Mouse (Mus musculus): ENCODE measurements at regions not wholly inside any gene's neighbourhood (a gene's known extent, or its start where the extent isn't known, plus 50 kb on each side); places are given as distances from the start of the nearest gene placed in this dataset.

DNA sequence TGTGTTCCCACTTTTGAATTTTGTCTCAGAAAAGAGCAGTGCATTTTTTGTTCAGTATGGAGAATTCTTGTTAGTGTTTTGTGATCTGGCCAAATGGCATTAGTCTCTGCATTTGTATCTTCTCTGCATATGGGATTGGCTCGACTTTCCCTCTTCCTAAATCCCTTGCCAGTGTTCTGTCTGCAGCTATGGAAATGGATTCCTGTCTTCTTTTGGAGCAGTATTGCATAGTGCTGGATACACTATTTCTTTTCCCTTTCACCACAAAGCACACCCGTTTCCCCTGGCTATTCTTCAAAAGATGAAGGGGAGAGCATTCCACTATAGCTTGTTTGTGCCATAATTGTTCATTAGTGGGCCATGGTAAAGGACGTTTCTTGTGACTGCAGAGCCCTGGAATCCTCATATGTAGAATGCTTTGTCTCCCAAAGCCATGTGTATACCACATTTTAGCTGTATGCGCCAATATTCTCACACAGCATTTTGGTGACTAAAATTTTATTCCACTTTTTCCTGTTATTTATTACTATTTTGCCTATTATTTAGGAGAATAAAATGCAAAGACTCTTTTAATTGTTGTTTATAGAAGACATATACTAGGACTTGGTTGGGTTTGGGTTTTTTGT is 197.8 kb downstream of the Hs3st1 start:
- no peak overlapping the region for H3K4me3 ChIP-seq
- H3K36me3 ChIP-seq: no peaks in the 10 kb centered on the region
- H3K27me3 ChIP-seq (ENCODE audit: low read depth, poor library complexity, severe bottlenecking): no peaks in the 10 kb centered on the region
- no peak overlapping the region for H3K27ac ChIP-seq (replicated peaks)
- no peak for DNase-seq (ENCODE audit: low spot score)
- no peaks in the 10 kb centered on the region for H3K4me1 ChIP-seq
- no peaks in the 10 kb centered on the region for H3K9me3 ChIP-seq (replicated peaks)
- WGBS: 78% methylated on average over 4 of the region's 4 CpGs

DNA sequence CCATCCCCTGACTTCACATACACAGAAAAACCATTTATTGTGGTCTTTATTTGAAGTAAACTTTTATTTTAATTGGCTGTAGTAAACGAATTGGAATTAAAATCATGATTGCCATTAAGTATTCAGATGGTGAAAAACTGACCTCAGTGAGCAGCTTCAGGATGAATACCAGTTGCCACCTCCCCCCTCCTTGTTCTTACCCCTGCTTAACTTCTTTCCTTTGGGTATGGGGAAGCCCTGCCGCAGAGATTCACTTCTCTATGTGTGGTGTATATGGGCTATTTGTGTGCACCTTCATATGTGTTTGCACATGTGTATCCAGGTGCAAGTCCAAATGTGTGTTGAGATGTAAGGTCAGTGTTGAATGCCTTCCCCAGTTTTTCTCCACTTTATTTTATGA is 218.2 kb downstream of the Hs3st1 start:
- H3K9me3 ChIP-seq (replicated peaks): no peaks in the 10 kb centered on the region
- no peak overlapping the region for H3K4me3 ChIP-seq
- 74% methylated on average over 2 of the region's 2 CpGs for WGBS
- no peaks in the 10 kb centered on the region for H3K27me3 ChIP-seq (ENCODE audit: low read depth, poor library complexity, severe bottlenecking)
- peaks cover 15% of the 10 kb centered on the region; the same call in 1 of the 2 replicates for H3K4me1 ChIP-seq
- H3K36me3 ChIP-seq: no peaks in the 10 kb centered on the region
- H3K27ac ChIP-seq (replicated peaks): no peak overlapping the region
- no peak for DNase-seq (ENCODE audit: low spot score)

DNA sequence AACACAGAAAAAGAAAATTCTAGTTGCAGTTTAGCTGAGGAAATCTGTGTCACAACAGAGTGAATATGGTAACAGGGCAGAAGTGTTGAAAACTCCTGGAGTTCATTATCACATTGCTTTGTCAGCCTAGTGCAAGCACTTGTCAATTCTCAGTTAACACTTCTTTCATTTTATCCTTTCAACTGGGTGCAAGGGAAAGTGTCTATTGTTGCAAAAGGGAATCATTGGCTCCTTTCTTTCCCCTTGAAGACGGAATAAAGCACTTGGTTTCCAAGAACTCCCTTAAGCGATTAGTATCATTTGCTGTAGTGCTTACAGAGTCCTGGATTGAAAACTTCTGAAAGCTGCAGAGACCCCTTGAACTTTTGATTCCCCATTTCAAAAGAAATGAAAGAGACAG is 218.9 kb downstream of the Hs3st1 start:
- Histone ChIP-seq H3K9me3 (replicated peaks) (no peaks in the 10 kb centered on the region), H3K27me3 (ENCODE audit: low read depth, poor library complexity, severe bottlenecking) (no peaks in the 10 kb centered on the region), H3K36me3 (no peaks in the 10 kb centered on the region), H3K4me3 (no peak overlapping the region), H3K27ac (replicated peaks) (no peak overlapping the region), H3K4me1 (peaks cover 15% of the 10 kb centered on the region; the same call in 1 of the 2 replicates)
- 33% methylated on average over 2 of the region's 2 CpGs for WGBS
- DNase-seq (ENCODE audit: low spot score): no peak

DNA sequence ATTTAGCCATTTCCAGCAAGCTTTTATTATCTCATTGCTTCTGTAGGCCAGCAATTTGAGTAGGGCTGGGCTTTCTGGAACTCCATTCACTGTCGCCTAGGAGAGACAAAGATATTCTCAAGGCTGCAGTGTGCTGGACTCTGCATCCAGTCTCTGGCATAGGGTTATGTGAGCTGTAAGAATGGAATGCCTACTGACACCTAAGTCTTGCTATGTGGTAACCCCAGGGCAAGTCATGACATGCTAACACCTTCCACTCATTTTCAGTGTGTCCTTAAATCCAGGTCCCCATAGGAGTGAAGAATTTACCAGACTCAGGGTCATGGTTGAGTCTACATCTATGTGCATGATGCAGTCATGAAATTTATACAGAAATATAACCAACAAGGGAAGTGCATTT is 245.0 kb downstream of the Hs3st1 start:
- Histone ChIP-seq H3K27ac (replicated peaks) (no peak overlapping the region), H3K9me3 (replicated peaks) (no peaks in the 10 kb centered on the region), H3K27me3 (ENCODE audit: low read depth, poor library complexity, severe bottlenecking) (no peaks in the 10 kb centered on the region), H3K4me3 (no peak overlapping the region), H3K36me3 (no peaks in the 10 kb centered on the region), H3K4me1 (no peaks in the 10 kb centered on the region)
- no peak for DNase-seq (ENCODE audit: low spot score)
- WGBS: 80% methylated on average over 1 of the region's 1 CpGs

DNA sequence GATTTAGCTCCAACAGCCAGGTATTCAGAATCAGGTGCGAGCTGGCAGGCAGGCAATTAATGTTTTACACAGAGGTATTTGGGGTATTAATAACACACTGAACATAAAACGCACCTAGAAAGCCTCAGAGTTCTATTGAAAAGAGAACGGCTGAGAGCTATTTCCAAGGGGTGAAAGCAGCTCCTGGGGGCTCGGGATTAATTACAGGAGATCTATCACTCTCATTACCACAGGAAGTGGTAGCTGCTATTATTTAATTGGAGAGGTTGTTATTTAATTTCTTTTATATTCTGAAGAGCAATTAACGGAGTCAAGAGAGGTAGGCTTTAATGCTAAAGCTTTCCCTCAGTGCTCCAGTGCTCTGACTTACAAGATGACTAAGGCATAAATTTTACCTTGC is 272.5 kb downstream of the Hs3st1 start:
- no peaks in the 10 kb centered on the region for H3K36me3 ChIP-seq
- WGBS: 62% methylated on average over 5 of the region's 5 CpGs
- no peak for DNase-seq (ENCODE audit: low spot score)
- H3K27ac ChIP-seq (replicated peaks): no peak overlapping the region
- H3K4me3 ChIP-seq: no peak overlapping the region
- H3K9me3 ChIP-seq (replicated peaks): no peaks in the 10 kb centered on the region
- no peaks in the 10 kb centered on the region for H3K4me1 ChIP-seq
- no peaks in the 10 kb centered on the region for H3K27me3 ChIP-seq (ENCODE audit: low read depth, poor library complexity, severe bottlenecking)

DNA sequence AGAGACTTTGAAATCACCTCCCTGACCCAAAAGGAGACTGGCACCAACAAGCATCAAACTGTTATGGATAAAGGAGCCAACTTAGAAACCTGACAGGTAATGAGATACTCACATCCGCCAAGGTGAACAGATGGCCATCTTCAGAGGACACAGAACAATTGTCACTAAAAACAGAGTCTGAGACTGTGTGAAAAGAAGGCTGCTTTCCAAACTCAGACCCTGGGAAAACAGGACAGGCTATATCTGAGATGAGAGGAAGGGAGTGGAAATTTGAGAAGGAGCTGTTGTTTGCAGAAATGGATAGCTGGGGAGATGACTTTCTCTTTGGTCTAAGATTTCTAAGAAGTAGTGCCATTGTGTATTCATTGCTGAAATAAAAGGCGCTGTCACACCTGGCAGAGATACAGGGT is 297.2 kb downstream of the Hs3st1 start:
- H3K4me1 ChIP-seq: no peaks in the 10 kb centered on the region
- no peaks in the 10 kb centered on the region for H3K27me3 ChIP-seq (ENCODE audit: low read depth, poor library complexity, severe bottlenecking)
- H3K9me3 ChIP-seq (replicated peaks): no peaks in the 10 kb centered on the region
- H3K27ac ChIP-seq (replicated peaks): no peak overlapping the region
- no peak for DNase-seq (ENCODE audit: low spot score)
- no peak overlapping the region for H3K4me3 ChIP-seq
- 81% methylated on average over 2 of the region's 2 CpGs for WGBS
- H3K36me3 ChIP-seq: no peaks in the 10 kb centered on the region

DNA sequence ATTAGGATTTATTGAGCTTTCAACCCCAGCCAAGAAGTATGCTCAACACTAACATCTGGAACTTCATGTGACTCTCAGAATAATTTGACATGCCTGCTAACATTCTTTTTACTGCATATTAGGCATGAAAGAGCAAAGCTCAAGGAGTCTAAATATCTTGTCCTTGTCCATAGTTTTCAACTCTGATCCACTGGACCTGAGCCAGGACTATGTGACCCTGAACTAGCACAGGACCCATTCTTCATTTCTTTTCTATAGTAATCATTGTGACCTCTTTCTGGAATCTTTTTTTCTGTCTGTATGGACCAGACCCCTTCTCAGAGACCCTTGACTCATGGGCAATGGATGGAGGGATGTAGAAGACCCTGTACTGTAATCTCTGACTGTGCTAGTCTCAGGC is 301.6 kb downstream of the Hs3st1 start:
- Histone ChIP-seq H3K4me1 (no peaks in the 10 kb centered on the region), H3K9me3 (replicated peaks) (no peaks in the 10 kb centered on the region), H3K36me3 (no peaks in the 10 kb centered on the region), H3K27ac (replicated peaks) (no peak overlapping the region), H3K27me3 (ENCODE audit: low read depth, poor library complexity, severe bottlenecking) (no peaks in the 10 kb centered on the region), H3K4me3 (no peak overlapping the region)
- no peak for DNase-seq (ENCODE audit: low spot score)

DNA sequence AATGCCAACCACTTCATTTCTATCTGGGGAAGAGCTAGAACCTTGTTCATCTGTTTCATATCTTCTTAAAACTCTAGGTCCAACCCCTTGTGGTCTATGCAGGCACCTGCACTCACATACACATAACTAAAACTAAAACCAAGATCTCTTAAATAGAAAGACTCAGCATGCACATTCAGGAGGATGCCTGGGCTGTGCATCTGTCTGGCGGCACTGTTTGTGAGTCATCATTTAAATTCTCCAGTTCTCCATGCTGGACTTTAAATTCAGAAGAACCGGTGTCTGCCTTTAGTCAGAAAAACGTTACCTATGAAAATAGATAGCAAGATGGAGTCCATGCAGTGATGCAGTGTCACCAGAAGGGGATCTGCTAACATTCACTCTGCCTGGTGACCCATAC is 314.5 kb downstream of the Hs3st1 start:
- H3K27me3 ChIP-seq (ENCODE audit: low read depth, poor library complexity, severe bottlenecking): no peaks in the 10 kb centered on the region
- DNase-seq (ENCODE audit: low spot score): no peak
- WGBS: 86% methylated on average over 3 of the region's 3 CpGs
- H3K27ac ChIP-seq (replicated peaks): no peak overlapping the region
- no peaks in the 10 kb centered on the region for H3K36me3 ChIP-seq
- H3K9me3 ChIP-seq (replicated peaks): no peaks in the 10 kb centered on the region
- no peaks in the 10 kb centered on the region for H3K4me1 ChIP-seq
- no peak overlapping the region for H3K4me3 ChIP-seq

DNA sequence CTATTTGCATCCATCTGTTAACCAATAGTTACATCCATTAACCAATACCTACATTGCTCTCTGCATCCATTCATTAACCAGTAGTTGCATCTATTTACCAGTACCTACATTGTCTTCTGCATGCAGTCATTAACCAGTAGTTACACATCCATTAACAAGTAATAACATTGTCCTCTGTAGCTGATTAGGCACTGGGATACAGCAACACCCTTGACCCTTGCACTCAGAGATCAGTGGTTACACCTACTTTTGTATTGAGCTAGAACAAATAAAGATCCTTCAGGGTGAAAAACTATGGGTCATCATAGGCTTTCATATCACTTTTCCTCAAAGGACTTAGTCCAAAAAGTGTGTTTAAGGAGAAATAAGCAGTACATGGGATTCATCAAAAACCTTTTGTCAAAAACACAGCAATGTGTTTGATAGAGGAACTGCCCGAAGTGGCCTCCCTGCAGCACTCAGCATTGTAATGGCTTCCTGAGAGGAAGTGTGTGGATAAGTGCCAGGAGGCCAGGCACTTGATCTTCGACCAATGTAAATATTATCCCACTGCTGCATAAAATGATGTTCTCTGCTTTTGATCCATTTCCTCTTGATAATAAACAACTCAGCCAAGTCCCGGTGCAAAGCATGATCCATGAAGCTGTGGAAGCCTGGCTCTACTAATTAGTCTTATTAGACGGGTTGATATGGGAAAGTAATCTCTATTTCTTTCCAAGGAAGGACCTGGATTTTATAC is 317.6 kb downstream of the Hs3st1 start:
- H3K27me3 ChIP-seq (ENCODE audit: low read depth, poor library complexity, severe bottlenecking): no peaks in the 10 kb centered on the region
- no peak overlapping the region for H3K4me3 ChIP-seq
- no peak overlapping the region for H3K27ac ChIP-seq (replicated peaks)
- no peaks in the 10 kb centered on the region for H3K4me1 ChIP-seq
- no peak for DNase-seq (ENCODE audit: low spot score)
- WGBS: 73% methylated on average over 4 of the region's 4 CpGs
- no peaks in the 10 kb centered on the region for H3K36me3 ChIP-seq
- H3K9me3 ChIP-seq (replicated peaks): no peaks in the 10 kb centered on the region

DNA sequence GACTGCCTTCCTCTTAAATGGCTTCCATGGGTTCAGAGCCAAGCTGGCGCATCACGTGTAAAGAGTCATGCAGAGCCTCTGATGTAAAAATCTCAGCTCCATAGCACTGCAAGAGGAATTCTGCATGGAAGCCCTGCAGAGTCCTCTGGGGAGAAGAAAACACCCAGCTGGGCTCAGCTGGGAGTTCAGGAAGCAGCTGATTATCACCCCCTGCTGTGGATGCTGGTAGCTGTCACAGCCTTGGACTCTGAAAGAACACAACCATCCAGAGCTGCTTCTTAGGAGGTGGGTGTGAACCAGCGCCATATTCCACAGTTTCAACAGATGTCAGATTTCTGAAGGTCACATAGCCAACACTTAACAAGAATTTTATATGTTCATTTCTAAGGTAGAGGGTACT is 329.2 kb downstream of the Hs3st1 start:
- no peak overlapping the region for H3K4me3 ChIP-seq
- H3K27ac ChIP-seq (replicated peaks): no peak overlapping the region
- no peaks in the 10 kb centered on the region for H3K9me3 ChIP-seq (replicated peaks)
- no peaks in the 10 kb centered on the region for H3K27me3 ChIP-seq (ENCODE audit: low read depth, poor library complexity, severe bottlenecking)
- H3K4me1 ChIP-seq: no peaks in the 10 kb centered on the region
- no peak for DNase-seq (ENCODE audit: low spot score)
- no peaks in the 10 kb centered on the region for H3K36me3 ChIP-seq
- WGBS: 61% methylated on average over 3 of the region's 3 CpGs

DNA sequence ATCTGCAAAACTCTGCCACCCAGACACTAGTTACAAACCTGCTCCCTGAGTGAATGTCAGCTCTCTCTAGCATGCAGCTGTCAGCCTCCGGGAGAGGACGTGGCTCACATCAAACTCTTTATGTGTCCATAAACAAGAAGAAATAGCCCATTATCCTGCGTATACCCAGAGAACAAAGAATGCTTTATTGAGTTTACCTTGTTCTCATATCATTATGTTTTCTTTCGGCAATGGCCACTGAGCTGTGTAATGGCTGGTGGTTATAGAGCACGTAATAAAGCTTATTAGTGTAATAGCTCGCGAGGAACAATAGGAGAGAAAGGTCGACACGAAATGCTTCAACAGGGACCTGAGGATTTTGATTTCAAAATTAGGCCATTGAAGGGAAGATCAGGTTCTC is 331.6 kb downstream of the Hs3st1 start:
- no peaks in the 10 kb centered on the region for H3K36me3 ChIP-seq
- WGBS: 93% methylated on average over 9 of the region's 9 CpGs
- no peak for DNase-seq (ENCODE audit: low spot score)

DNA sequence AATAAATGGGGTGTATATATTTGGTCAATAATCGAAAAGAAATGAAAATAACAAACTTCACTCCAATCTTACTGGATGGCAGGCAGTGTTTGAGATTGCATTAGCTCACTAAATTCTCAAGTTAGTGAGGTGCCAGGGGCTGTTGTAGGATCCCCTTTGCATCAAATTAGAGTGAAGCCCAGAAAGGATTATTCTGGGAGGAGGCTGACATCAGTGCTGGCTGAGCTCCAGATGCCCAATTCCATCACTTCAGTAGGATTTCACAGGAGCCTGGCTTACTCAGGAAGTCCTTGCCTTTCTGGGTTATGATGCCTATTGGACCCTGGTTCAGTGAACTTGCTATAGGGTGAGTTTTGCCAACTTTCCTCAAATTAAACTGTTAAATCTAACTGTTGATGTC is 336.5 kb downstream of the Hs3st1 start:
- no peak for DNase-seq (ENCODE audit: low spot score)
- H3K36me3 ChIP-seq: no peaks in the 10 kb centered on the region
- peaks cover 12% of the 10 kb centered on the region for H3K4me1 ChIP-seq
- H3K27ac ChIP-seq (replicated peaks): no peak overlapping the region
- no peaks in the 10 kb centered on the region for H3K9me3 ChIP-seq (replicated peaks)
- no peak overlapping the region for H3K4me3 ChIP-seq
- no peaks in the 10 kb centered on the region for H3K27me3 ChIP-seq (ENCODE audit: low read depth, poor library complexity, severe bottlenecking)
- 85% methylated on average over 1 of the region's 1 CpGs for WGBS

More for the DNA sequence above, 331.6 kb downstream of the Hs3st1 start:
- Histone ChIP-seq H3K4me3 (no peak overlapping the region), H3K27ac (replicated peaks) (no peak overlapping the region), H3K4me1 (no peaks in the 10 kb centered on the region), H3K27me3 (ENCODE audit: low read depth, poor library complexity, severe bottlenecking) (no peaks in the 10 kb centered on the region), H3K9me3 (replicated peaks) (no peaks in the 10 kb centered on the region)

DNA sequence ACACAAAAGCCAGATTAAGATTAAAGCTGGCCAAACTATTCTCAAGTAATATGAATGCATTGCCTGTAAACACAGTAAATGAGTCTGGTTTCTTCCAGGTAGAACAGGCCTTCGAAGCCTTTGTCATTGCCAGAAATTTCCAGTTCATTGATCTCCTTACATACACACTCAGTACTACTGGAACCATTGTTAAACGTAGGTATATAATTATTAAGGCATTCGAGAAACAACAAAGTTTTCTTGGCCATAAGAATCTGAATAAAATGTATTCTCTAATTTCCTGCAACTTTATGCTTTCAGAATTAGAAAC is 337.5 kb downstream of the Hs3st1 start:
- 76% methylated on average over 3 of the region's 3 CpGs for WGBS
- no peak overlapping the region for H3K4me3 ChIP-seq
- no peak for DNase-seq (ENCODE audit: low spot score)
- H3K27me3 ChIP-seq (ENCODE audit: low read depth, poor library complexity, severe bottlenecking): no peaks in the 10 kb centered on the region
- peaks cover 12% of the 10 kb centered on the region for H3K4me1 ChIP-seq
- no peaks in the 10 kb centered on the region for H3K36me3 ChIP-seq
- H3K27ac ChIP-seq (replicated peaks): no peak overlapping the region
- no peaks in the 10 kb centered on the region for H3K9me3 ChIP-seq (replicated peaks)
